Mouse (Mus musculus) small intestine, adult 2 months (tissue): ENCODE results near the gene Mtf2.
"Not testable (repeated sequence)": the region's sequence is repeated elsewhere in the genome, so short reads cannot be mapped to it uniquely, and the experiment has no call there.

ENCODE experiments used
- CTCF ChIP-seq: fragments of 200-500 bp; IDR thresholded peaks from 2 replicates; pipeline ENCODE4 v1.5.1; 2012; ENCODE audit warnings: low read depth, mild to moderate bottlenecking, control low read depth, inconsistent platforms, low read length, moderate library complexity, mixed read lengths; ENCODE audit not compliant: insufficient replicate concordance, insufficient read length; ENCODE audit errors: extremely low read depth
- POLR2A ChIP-seq: fragments of 200-500 bp; IDR thresholded peaks from 2 replicates; pipeline ENCODE4 v1.6.1; 2012; ENCODE audit warnings: low read depth, mild to moderate bottlenecking, control low read depth, inconsistent platforms, low read length, moderate library complexity

- not testable (repeated sequence) for TF ChIP-seq CTCF, POLR2A
These were observed 27.3 kb downstream of the Mtf2 start for GRCm38 (mm10) chr5:108092731-108093130.
